Mouse (Mus musculus) midbrain, postnatal 0 days (tissue): ENCODE measurements around the gene Adam19. TPM values are rescaled to one million over a fixed set of nuclear protein-coding genes. Genes with fewer than 3 reads are reported as not detected.
A peak's percentile ranks its signal among the peaks of the same experiment; 100 is the strongest.

Experiments
- ATAC-seq: fragments of 200-750 bp; cut with Nextera tagmentation; 2 replicates; pipeline ENCODE4 v1.8.0; 2017; ENCODE audit warnings: moderate number of reproducible peaks, mild to moderate bottlenecking, moderate TSS enrichment, moderate library complexity; ENCODE audit not compliant: low FRiP score
- DNase-seq: peaks from one replicate; pipeline ENCODE4 v3.0.0-alpha.2; 2015; ENCODE audit warnings: low spot score
- H3K27ac ChIP-seq: fragments of 300-500 bp; sonication (generic); 2 replicates; pipeline ENCODE4 v1.5.1; 2014; ENCODE audit warnings: low read depth, mild to moderate bottlenecking, low read length, mixed read lengths
- H3K27me3 ChIP-seq: fragments of 300-500 bp; sonication (generic); 2 replicates; pipeline ENCODE4 v1.6.1; 2014; ENCODE audit warnings: low read length, control low read depth, mixed read lengths; ENCODE audit not compliant: insufficient read depth
- H3K36me3 ChIP-seq: fragments of 300-500 bp; sonication (generic); 2 replicates; pipeline ENCODE4 v1.6.1; 2014; ENCODE audit warnings: low read length, control low read depth, mixed read lengths; ENCODE audit not compliant: insufficient read depth
- H3K4me1 ChIP-seq: fragments of 300-500 bp; sonication (generic); 2 replicates; pipeline ENCODE4 v1.6.1; 2014; ENCODE audit warnings: mild to moderate bottlenecking, control low read depth, antibody characterized with exemption, low read length, mixed read lengths; ENCODE audit not compliant: insufficient read depth
- H3K4me2 ChIP-seq: fragments of 300-500 bp; sonication (generic); 2 replicates; pipeline ENCODE4 v1.6.1; 2014; ENCODE audit warnings: low read depth, mild to moderate bottlenecking, low read length, mixed read lengths; ENCODE audit not compliant: poor library complexity, severe bottlenecking
- H3K4me3 ChIP-seq: fragments of 300-500 bp; sonication (generic); 2 replicates; pipeline ENCODE4 v1.5.1; 2014; ENCODE audit warnings: low read depth, mild to moderate bottlenecking, low read length, moderate library complexity
- H3K9ac ChIP-seq: fragments of 300-500 bp; sonication (generic); replicated peaks from 2 replicates; pipeline ENCODE4 v1.6.1; 2014; ENCODE audit warnings: mild to moderate bottlenecking, low read length, moderate library complexity, mixed read lengths; ENCODE audit not compliant: poor library complexity, severe bottlenecking
- H3K9me3 ChIP-seq: fragments of 300-500 bp; sonication (generic); 2 replicates; pipeline ENCODE4 v1.6.1; 2016; ENCODE audit warnings: low read length, control low read depth
- CTCF ChIP-seq: IDR thresholded peaks from 2 replicates; pipeline ENCODE4 v1.5.1; 2016; ENCODE audit warnings: antibody characterized with exemption, mild to moderate bottlenecking
- WGBS: fragments of 180-500 bp; shearing (Covaris S2); extraction: QIAGEN DNeasy Blood & Tissue Kit; methylation state at CpG from one replicate; pipeline ENCODE4 v1.1.7; 2014; 5-methylcytosine and 5-hydroxymethylcytosine counted together
- polyA plus RNA-seq: library from polyadenylated mRNA; unstranded; fragments of >200 nt; fragmentation: Nextera tagmentation; extraction: Ambion mirVana; gene quantifications from 2 replicates; pipeline ENCODE4 v1.2.1, GENCODE M21; 2015
- total RNA-seq: library from RNA; depleted of rRNA; stranded (reverse); fragments of >200 nt; gene quantifications from 2 replicates; pipeline ENCODE4 v1.2.3, GENCODE M21; 2014; rRNA removed

Adam19 gene
- total RNA-seq = 16.8 and 16.9 TPM in 2 replicates
- polyA plus RNA-seq = 3.9 and 6.1 TPM in 2 replicates

- Histone ChIP-seq H3K4me1 (no peaks in the 10 kb centered on the region), H3K4me3 (peak within 1 kb of the TSS; percentile 63), H3K9me3 (no peaks in the 10 kb centered on the region), H3K36me3 (no peaks in the 10 kb centered on the region), H3K27me3 (no peaks in the 10 kb centered on the region; the same call in 1 of the 2 replicates), H3K27ac (peak within 1 kb of the TSS; percentile 86), H3K9ac (peak within 1 kb of the TSS; percentile 86), H3K4me2 (peak within 1 kb of the TSS; percentile 57)
- TF ChIP-seq CTCF = no peak; the same call in 1 of the 2 replicates
- ATAC-seq (peak; percentile 84), DNase-seq (peak; percentile 82)
- WGBS = under 1% methylated on average over 48 of the region's 51 CpGs
Measured at GRCm38 (mm10) chr11:46055896-46056769, at the start of gene Adam19. Gene Adam19, plus strand, starts transcription at chr11:46055992.

GRCm38 (mm10) chr11:46016061-46016460, 39.7 kb upstream of the Adam19 start:
- no peak overlapping the region for H3K9ac ChIP-seq
- peak; percentile 88 for TF ChIP-seq CTCF
- no peak overlapping the region for H3K27ac ChIP-seq
- DNase-seq (peak; percentile 86), ATAC-seq (no peak)
- no peak overlapping the region for H3K4me3 ChIP-seq
- WGBS = 20% methylated on average over 6 of the region's 6 CpGs
- H3K4me1 ChIP-seq = no peaks in the 10 kb centered on the region
- H3K36me3 ChIP-seq = no peaks in the 10 kb centered on the region
- no peak overlapping the region for H3K4me2 ChIP-seq
- H3K9me3 ChIP-seq = no peaks in the 10 kb centered on the region
- H3K27me3 ChIP-seq = no peaks in the 10 kb centered on the region

GRCm38 (mm10) chr11:46020246-46020645, 35.5 kb upstream of the Adam19 start:
- Histone ChIP-seq H3K4me2 (no peak overlapping the region), H3K4me3 (no peak overlapping the region), H3K9ac (no peak overlapping the region), H3K36me3 (no peaks in the 10 kb centered on the region), H3K4me1 (no peaks in the 10 kb centered on the region), H3K9me3 (no peaks in the 10 kb centered on the region), H3K27me3 (no peaks in the 10 kb centered on the region), H3K27ac (no peak overlapping the region)
- no peak for DNase-seq
- TF ChIP-seq CTCF = no peak
- WGBS = 54% methylated on average over 1 of the region's 1 CpGs
- ATAC-seq = no peak

- H3K27ac ChIP-seq = no peak overlapping the region
- TF ChIP-seq CTCF = no peak
- no peak overlapping the region for H3K4me2 ChIP-seq
- H3K4me3 ChIP-seq = no peak overlapping the region
- H3K27me3 ChIP-seq = no peaks in the 10 kb centered on the region
- H3K4me1 ChIP-seq = no peaks in the 10 kb centered on the region
- H3K9ac ChIP-seq = no peak overlapping the region
- H3K36me3 ChIP-seq = no peaks in the 10 kb centered on the region
- ATAC-seq (no peak), DNase-seq (no peak)
- no peaks in the 10 kb centered on the region for H3K9me3 ChIP-seq
Measured at GRCm38 (mm10) chr11:46021850-46022249, 33.9 kb upstream of the Adam19 start.

GRCm38 (mm10) chr11:46022983-46023382, 32.8 kb upstream of the Adam19 start:
- no peaks in the 10 kb centered on the region for H3K9me3 ChIP-seq

GRCm38 (mm10) chr11:46025962-46026392, 29.8 kb upstream of the Adam19 start:
- Histone ChIP-seq H3K4me1 (peaks cover 2% of the 10 kb centered on the region; the same call in 1 of the 2 replicates), H3K9me3 (no peaks in the 10 kb centered on the region), H3K9ac (no peak overlapping the region), H3K36me3 (no peaks in the 10 kb centered on the region), H3K27ac (no peak overlapping the region), H3K4me3 (no peak overlapping the region), H3K27me3 (no peaks in the 10 kb centered on the region), H3K4me2 (no peak overlapping the region)
- no peak for TF ChIP-seq CTCF
- DNase-seq = peak; percentile 42
- 39% methylated on average over 7 of the region's 7 CpGs for WGBS
- no peak for ATAC-seq

More at GRCm38 (mm10) chr11:46022983-46023382, 32.8 kb upstream of the Adam19 start:
- ATAC-seq (no peak), DNase-seq (no peak)
- WGBS = 88% methylated on average over 6 of the region's 6 CpGs
- no peak overlapping the region for H3K27ac ChIP-seq
- no peak overlapping the region for H3K4me3 ChIP-seq
- H3K36me3 ChIP-seq = no peaks in the 10 kb centered on the region
- no peaks in the 10 kb centered on the region for H3K4me1 ChIP-seq
- no peak for TF ChIP-seq CTCF
- H3K9ac ChIP-seq = no peak overlapping the region
- H3K4me2 ChIP-seq = no peak overlapping the region
- no peaks in the 10 kb centered on the region for H3K27me3 ChIP-seq
